Mouse (Mus musculus) gonadal fat pad, adult 2 months (tissue): ENCODE data around the gene Zkscan2. TPM values are rescaled to one million over a fixed set of nuclear protein-coding genes. Genes with fewer than 3 reads are reported as not detected.

ENCODE experiments used
- DNase-seq: peaks from one replicate; pipeline ENCODE4 v3.0.0-alpha.2; 2012; ENCODE audit warnings: low read depth
- polyA plus RNA-seq: library from polyadenylated mRNA; depleted of rRNA; stranded (reverse); fragments of >200 nt; gene quantifications from 2 replicates; pipeline ENCODE4 v1.2.3, GENCODE M21; 2012; rRNA removed

Gene Zkscan2
- polyA plus RNA-seq, 1 experiment, result 0.34 TPM

DNA sequence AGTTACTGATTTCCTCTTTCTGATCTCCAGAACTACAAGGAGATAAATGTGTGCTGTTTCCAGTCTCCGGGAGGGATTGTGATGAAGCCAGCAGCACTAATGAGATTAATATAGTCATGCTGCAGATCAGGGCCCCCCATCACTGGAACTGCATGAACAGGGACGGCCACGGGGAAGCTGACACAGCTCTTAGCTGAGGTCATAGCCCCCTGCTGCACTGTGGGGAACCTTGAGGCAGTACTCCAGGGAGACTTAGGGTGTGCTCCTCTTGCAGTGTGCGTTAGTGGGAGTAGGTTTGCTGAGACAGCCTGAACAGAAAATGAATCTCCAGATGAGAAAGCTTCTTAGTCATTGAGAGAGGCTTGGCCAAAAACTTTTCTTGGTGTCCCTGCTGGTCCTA, 69.0 kb downstream of the Zkscan2 start:
- DNase-seq, result no peak

DNA sequence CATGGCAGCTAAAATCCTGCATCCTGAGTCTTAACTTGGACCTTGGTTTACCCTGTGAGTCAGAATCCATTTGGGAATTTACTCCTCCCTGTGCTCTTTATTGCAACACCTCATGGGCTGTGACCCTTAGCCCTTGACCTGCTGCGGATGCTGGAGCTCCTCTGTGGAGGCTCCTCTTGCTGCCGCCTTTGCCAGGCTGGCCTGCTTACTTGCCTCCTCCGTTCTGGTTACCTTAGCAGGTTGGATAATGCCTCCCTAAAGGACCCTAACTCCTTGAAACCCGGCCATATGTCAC, 69.9 kb downstream of the Zkscan2 start:
- no peak for DNase-seq

DNA sequence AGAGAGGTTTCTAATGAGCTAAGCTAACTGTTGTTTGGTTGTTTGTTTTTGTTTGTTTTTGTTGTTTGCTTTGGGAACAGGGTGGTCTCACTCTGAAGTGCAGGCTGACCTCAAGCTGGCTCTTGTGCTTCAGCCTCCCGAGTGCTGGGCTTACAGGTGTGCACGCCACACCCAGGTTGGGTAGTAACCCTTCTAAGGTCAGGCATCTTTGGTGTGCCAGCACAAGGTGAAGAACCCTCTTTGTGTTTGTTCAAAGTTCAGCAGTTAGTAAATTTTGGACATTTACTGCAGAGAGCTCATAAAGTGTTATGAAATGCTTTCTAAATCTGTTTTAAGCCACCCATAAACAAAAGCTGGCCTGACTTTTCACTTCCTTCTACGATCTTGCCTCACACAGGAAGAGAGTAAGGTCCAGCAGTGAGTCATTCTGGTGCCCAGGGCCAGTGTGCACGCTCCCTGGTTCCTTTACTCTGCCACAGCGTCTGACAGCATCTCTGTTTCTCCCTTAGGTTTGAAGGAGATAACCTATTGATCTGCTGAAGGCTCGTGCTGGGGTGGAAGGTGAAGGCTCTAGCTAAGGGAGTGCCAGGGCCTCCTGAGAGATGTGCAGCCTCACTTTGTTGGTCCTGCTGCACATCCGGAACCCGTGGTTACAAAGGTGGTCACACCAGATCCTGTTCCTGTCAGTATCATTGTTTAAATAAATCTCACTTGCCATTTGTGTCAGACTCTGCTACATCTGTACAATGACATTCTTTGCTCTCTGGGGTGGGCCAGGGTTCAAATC, 70.4 kb downstream of the Zkscan2 start:
- no peak for DNase-seq

Other genes with a start within 250 kb of the Zkscan2 start
- gene Lcmt1, start 130.7 kb downstream of the Zkscan2 start, polyA plus RNA-seq, result 54.1 and 57.4 TPM in 2 replicates
- gene Arhgap17, start 130.5 kb downstream of the Zkscan2 start, polyA plus RNA-seq, result 27.9 and 39.3 TPM in 2 replicates
- gene Aqp8, start 38.2 kb downstream of the Zkscan2 start, polyA plus RNA-seq, result 0.24 and 0.58 TPM in 2 replicates